Mouse (Mus musculus) kidney, adult 2 months (tissue): ENCODE results near the gene Fam214a.

Experiments
- CTCF ChIP-seq: fragments of 200-500 bp; conservative IDR thresholded peaks from 2 replicates; pipeline ENCODE4 v1.5.1; 2011; ENCODE audit warnings: low read depth, mild to moderate bottlenecking, control low read depth, low read length, moderate library complexity, mixed read lengths; ENCODE audit not compliant: insufficient read depth, insufficient read length
- POLR2A ChIP-seq: fragments of 200-500 bp; IDR thresholded peaks from one replicate; pipeline ENCODE4 v1.6.1; 2011; ENCODE audit warnings: low read depth, low read length, control low read depth

DNA sequence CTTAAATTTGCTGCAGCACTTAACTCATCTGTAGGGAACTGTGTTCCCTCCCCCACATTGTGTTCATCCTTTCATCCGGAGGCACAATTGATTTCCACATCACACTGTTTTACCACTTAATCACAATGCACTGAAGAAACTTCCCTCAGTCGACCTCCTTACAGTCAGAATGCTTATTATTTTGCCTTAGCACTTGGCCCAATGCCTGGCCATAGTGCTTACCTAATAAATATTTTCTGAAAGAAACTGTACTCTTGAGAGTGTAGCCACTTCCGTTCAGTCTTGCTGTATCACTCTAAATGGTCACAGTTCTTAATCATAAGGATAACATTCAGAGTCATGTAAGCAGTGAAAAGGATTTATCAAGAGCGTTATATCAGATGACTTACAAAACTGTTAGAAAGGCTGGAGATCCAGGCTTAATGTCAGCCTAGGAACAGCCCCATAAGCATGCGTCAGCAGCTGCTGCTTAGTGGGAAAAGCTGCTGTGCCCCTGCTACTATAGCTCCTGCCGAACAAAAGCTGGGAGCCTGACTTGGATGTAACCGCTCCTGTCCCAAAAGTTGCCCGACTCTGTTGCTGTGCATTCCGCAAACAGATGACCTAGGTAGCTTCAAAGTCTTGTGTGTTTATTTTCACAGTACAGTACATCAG, 112.1 kb downstream of the Fam214a start:
- TF ChIP-seq CTCF (no peak), POLR2A (no peak)
